Mouse (Mus musculus): Measurements from ENCODE around the gene Asap2. TPM values are rescaled to one million over a fixed set of nuclear protein-coding genes. Genes with fewer than 3 reads are reported as not detected.

Gene Asap2
- polyA plus RNA-seq, 1 experiment from 2014 or later, result 3.1 TPM

GRCm38 (mm10) chr12:21155062-21155461 lies 164.8 kb downstream of the Asap2 start:
- H3K27me3 ChIP-seq (replicated peaks), result no peaks in the 10 kb centered on the region
- H3K27ac ChIP-seq, result no peak overlapping the region
- H3K9me3 ChIP-seq (replicated peaks), result no peaks in the 10 kb centered on the region
- ATAC-seq, result peak; percentile 46; the same call in 1 of the 2 replicates
- 35% methylated on average over 4 of the region's 4 CpGs for WGBS (ENCODE audit: insufficient replicate concordance)
- no peaks in the 10 kb centered on the region for H3K36me3 ChIP-seq
- H3K4me1 ChIP-seq, result peaks cover 53% of the 10 kb centered on the region
- no peak overlapping the region for H3K4me3 ChIP-seq
- H3K4me2 ChIP-seq, result no peak overlapping the region
- no peak overlapping the region for H3K9ac ChIP-seq

GRCm38 (mm10) chr12:21159304-21159703 lies 169.0 kb downstream of the Asap2 start:
- Histone ChIP-seq H3K4me2 (no peak overlapping the region), H3K4me1 (peaks cover 71% of the 10 kb centered on the region), H3K27me3 (replicated peaks) (no peaks in the 10 kb centered on the region), H3K9me3 (replicated peaks) (no peaks in the 10 kb centered on the region), H3K36me3 (no peaks in the 10 kb centered on the region), H3K4me3 (no peak overlapping the region), H3K9ac (no peak overlapping the region), H3K27ac (no peak overlapping the region)
- ATAC-seq, result no peak
- 54% methylated on average over 7 of the region's 7 CpGs for WGBS (ENCODE audit: insufficient replicate concordance)

GRCm38 (mm10) chr12:21160327-21160828 lies 170.1 kb downstream of the Asap2 start:
- Histone ChIP-seq H3K4me1 (peaks cover 68% of the 10 kb centered on the region), H3K9ac (no peak overlapping the region), H3K27me3 (replicated peaks) (no peaks in the 10 kb centered on the region), H3K4me2 (no peak overlapping the region), H3K4me3 (no peak overlapping the region), H3K9me3 (replicated peaks) (no peaks in the 10 kb centered on the region), H3K27ac (no peak overlapping the region), H3K36me3 (no peaks in the 10 kb centered on the region)
- no peak for ATAC-seq
- 67% methylated on average over 8 of the region's 8 CpGs for WGBS (ENCODE audit: insufficient replicate concordance)

- H3K9ac ChIP-seq, result no peak overlapping the region
These were observed 171.6 kb downstream of the Asap2 start for GRCm38 (mm10) chr12:21161841-21162240.

GRCm38 (mm10) chr12:21163706-21164105 lies 173.4 kb downstream of the Asap2 start:
- Histone ChIP-seq H3K9me3 (replicated peaks) (no peaks in the 10 kb centered on the region), H3K36me3 (no peaks in the 10 kb centered on the region), H3K27ac (no peak overlapping the region), H3K4me3 (no peak overlapping the region), H3K4me1 (peaks cover 77% of the 10 kb centered on the region), H3K27me3 (replicated peaks) (no peaks in the 10 kb centered on the region), H3K4me2 (no peak overlapping the region), H3K9ac (no peak overlapping the region)
- WGBS (ENCODE audit: insufficient replicate concordance), result 66% methylated on average over 3 of the region's 3 CpGs
- no peak for ATAC-seq

More at GRCm38 (mm10) chr12:21161841-21162240, 171.6 kb downstream of the Asap2 start:
- Histone ChIP-seq H3K27ac (peak overlapping the region; percentile 55), H3K4me2 (peak overlapping the region; percentile 25), H3K36me3 (no peaks in the 10 kb centered on the region), H3K27me3 (replicated peaks) (no peaks in the 10 kb centered on the region), H3K9me3 (replicated peaks) (no peaks in the 10 kb centered on the region), H3K4me3 (no peak overlapping the region), H3K4me1 (peaks cover 80% of the 10 kb centered on the region)
- WGBS (ENCODE audit: insufficient replicate concordance), result 46% methylated on average over 4 of the region's 4 CpGs
- ATAC-seq, result peak; percentile 89

GRCm38 (mm10) chr12:21164251-21164650 lies 174.0 kb downstream of the Asap2 start:
- H3K4me1 ChIP-seq, result peaks cover 71% of the 10 kb centered on the region
- ATAC-seq, result no peak
- H3K4me3 ChIP-seq, result no peak overlapping the region
- H3K9me3 ChIP-seq (replicated peaks), result no peaks in the 10 kb centered on the region
- H3K4me2 ChIP-seq, result no peak overlapping the region
- H3K9ac ChIP-seq, result no peak overlapping the region
- H3K27me3 ChIP-seq (replicated peaks), result no peaks in the 10 kb centered on the region
- peaks cover under 1% of the 10 kb centered on the region; the same call in 1 of the 2 replicates for H3K36me3 ChIP-seq
- WGBS (ENCODE audit: insufficient replicate concordance), result 70% methylated on average over 8 of the region's 8 CpGs
- H3K27ac ChIP-seq, result no peak overlapping the region

GRCm38 (mm10) chr12:21165157-21165556 lies 174.9 kb downstream of the Asap2 start:
- WGBS (ENCODE audit: insufficient replicate concordance), result 71% methylated on average over 3 of the region's 3 CpGs

GRCm38 (mm10) chr12:21165891-21166342 lies 175.7 kb downstream of the Asap2 start:
- Histone ChIP-seq H3K9ac (no peak overlapping the region), H3K27me3 (replicated peaks) (no peaks in the 10 kb centered on the region), H3K4me3 (no peak overlapping the region), H3K4me2 (no peak overlapping the region), H3K4me1 (peaks cover 54% of the 10 kb centered on the region), H3K36me3 (peaks cover 4% of the 10 kb centered on the region; the same call in 1 of the 2 replicates), H3K27ac (no peak overlapping the region), H3K9me3 (replicated peaks) (no peaks in the 10 kb centered on the region)
- no peak for ATAC-seq
- 64% methylated on average over 7 of the region's 7 CpGs for WGBS (ENCODE audit: insufficient replicate concordance)

More at GRCm38 (mm10) chr12:21165157-21165556, 174.9 kb downstream of the Asap2 start:
- H3K9ac ChIP-seq, result no peak overlapping the region
- H3K9me3 ChIP-seq (replicated peaks), result no peaks in the 10 kb centered on the region
- H3K36me3 ChIP-seq, result peaks cover 4% of the 10 kb centered on the region; the same call in 1 of the 2 replicates
- peaks cover 62% of the 10 kb centered on the region for H3K4me1 ChIP-seq
- no peak overlapping the region for H3K4me3 ChIP-seq
- H3K4me2 ChIP-seq, result no peak overlapping the region
- ATAC-seq, result no peak
- no peak overlapping the region for H3K27ac ChIP-seq
- no peaks in the 10 kb centered on the region for H3K27me3 ChIP-seq (replicated peaks)

GRCm38 (mm10) chr12:21166884-21167575 lies 176.8 kb downstream of the Asap2 start:
- WGBS (ENCODE audit: insufficient replicate concordance), result 16% methylated on average over 6 of the region's 6 CpGs
- no peaks in the 10 kb centered on the region for H3K27me3 ChIP-seq (replicated peaks)
- no peak overlapping the region for H3K27ac ChIP-seq
- peaks cover 4% of the 10 kb centered on the region; the same call in 1 of the 2 replicates for H3K36me3 ChIP-seq
- no peak for ATAC-seq
- H3K4me1 ChIP-seq, result peaks cover 43% of the 10 kb centered on the region
- H3K4me3 ChIP-seq, result no peak overlapping the region
- no peaks in the 10 kb centered on the region for H3K9me3 ChIP-seq (replicated peaks)
- H3K4me2 ChIP-seq, result no peak overlapping the region
- H3K9ac ChIP-seq, result no peak overlapping the region

GRCm38 (mm10) chr12:21167741-21168140 lies 177.5 kb downstream of the Asap2 start:
- Histone ChIP-seq H3K36me3 (peaks cover 4% of the 10 kb centered on the region; the same call in 1 of the 2 replicates), H3K27me3 (replicated peaks) (no peaks in the 10 kb centered on the region), H3K9me3 (replicated peaks) (no peaks in the 10 kb centered on the region), H3K4me1 (peaks cover 37% of the 10 kb centered on the region), H3K27ac (no peak overlapping the region), H3K4me2 (no peak overlapping the region), H3K4me3 (no peak overlapping the region), H3K9ac (no peak overlapping the region)
- 80% methylated on average over 4 of the region's 4 CpGs for WGBS (ENCODE audit: insufficient replicate concordance)
- no peak for ATAC-seq

- no peak overlapping the region for H3K27ac ChIP-seq
- peaks cover 37% of the 10 kb centered on the region for H3K4me1 ChIP-seq
- no peak overlapping the region for H3K9ac ChIP-seq
- H3K27me3 ChIP-seq (replicated peaks), result no peaks in the 10 kb centered on the region
- WGBS (ENCODE audit: insufficient replicate concordance), result 65% methylated on average over 6 of the region's 6 CpGs
- no peak overlapping the region for H3K4me3 ChIP-seq
- no peaks in the 10 kb centered on the region for H3K9me3 ChIP-seq (replicated peaks)
- H3K36me3 ChIP-seq, result peaks cover 4% of the 10 kb centered on the region; the same call in 1 of the 2 replicates
- no peak for ATAC-seq
- no peak overlapping the region for H3K4me2 ChIP-seq
These were observed 177.9 kb downstream of the Asap2 start for GRCm38 (mm10) chr12:21168149-21168548.

GRCm38 (mm10) chr12:21171776-21172490 lies 181.7 kb downstream of the Asap2 start:
- H3K9me3 ChIP-seq (replicated peaks), result no peaks in the 10 kb centered on the region
- no peak overlapping the region for H3K27ac ChIP-seq
- no peak overlapping the region for H3K4me3 ChIP-seq
- no peaks in the 10 kb centered on the region for H3K27me3 ChIP-seq (replicated peaks)
- peaks cover 4% of the 10 kb centered on the region; the same call in 1 of the 2 replicates for H3K36me3 ChIP-seq
- 76% methylated on average over 11 of the region's 11 CpGs for WGBS (ENCODE audit: insufficient replicate concordance)
- H3K4me1 ChIP-seq, result peaks cover 11% of the 10 kb centered on the region
- no peak for ATAC-seq
- no peak overlapping the region for H3K9ac ChIP-seq
- no peak overlapping the region for H3K4me2 ChIP-seq
